Mouse (Mus musculus) frontal cortex, postnatal 14 days (tissue): Measurements from ENCODE around the gene Srd5a3.

Source experiments
- DNase-seq, 2 experiments: peaks; one replicate each; pipeline ENCODE4 v3.0.0; 2022; ENCODE audit warnings: low spot score in 2 of 2

Srd5a3 gene

GRCm38 (mm10) chr5:76190609-76191008 lies 50.5 kb downstream of the Srd5a3 start:
- DNase-seq: no peak

DNA sequence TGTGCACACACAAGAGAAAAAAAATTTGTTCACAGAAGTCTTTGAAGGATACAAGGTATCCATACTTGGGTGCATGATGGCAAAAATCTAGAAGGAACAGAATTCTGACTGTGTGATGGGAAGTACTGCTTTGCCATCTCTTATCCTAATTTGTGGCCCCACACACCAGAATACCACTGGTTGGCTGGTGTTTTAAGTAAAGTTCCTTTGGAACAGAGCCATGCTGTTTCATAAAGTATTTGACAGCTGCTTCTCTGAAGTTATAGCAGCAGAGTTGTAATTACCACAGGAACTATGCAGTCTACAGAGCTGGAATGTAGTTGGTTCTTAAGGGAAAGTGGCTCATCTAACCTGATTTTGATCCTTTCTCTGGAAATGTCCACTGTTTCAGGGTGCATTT lies 53.0 kb downstream of the Srd5a3 start:
- no peak for DNase-seq

DNA sequence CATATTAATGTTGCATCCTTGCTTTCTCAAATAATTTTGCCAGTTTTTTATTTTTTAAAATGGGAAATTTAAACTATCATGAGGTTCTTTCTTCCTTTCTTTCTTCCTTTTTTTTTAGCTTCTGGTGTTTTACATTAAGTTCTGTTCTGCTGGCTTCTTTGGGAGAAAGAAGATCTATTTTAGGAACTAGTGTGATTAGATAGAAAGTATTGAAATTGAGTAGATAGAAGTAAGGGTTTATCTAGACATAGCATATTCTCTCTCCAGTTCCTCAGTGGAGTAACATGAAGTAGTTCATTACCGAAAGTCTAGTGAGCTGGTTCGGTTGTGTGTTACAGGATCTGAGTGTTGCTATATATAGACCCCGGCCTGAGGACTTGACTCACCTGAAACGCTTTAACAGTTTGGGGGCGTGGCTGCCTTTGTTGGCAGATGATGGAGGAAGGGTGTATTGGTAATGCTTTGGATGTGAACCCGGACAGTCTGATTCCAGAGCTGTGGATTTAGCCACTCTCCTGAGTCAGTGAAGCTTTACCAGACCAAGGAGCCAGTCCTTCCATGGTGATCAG lies 54.4 kb downstream of the Srd5a3 start:
- no peak for DNase-seq

DNA sequence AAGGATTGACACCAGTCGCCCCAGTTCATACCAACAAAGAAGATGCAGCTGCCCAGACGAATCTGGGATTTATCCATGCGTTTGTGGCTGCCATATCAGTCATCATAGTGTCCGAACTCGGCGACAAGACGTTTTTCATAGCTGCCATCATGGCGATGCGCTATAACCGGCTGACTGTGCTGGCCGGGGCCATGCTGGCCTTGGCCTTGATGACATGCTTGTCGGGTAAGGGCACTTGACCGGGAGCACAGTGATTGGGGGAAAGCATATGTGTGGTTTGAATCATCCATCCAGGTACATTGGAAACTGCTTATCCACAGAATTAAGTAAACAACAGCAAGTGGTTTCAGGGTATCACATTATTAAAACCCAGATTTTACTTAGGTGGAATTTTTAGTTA lies 59.3 kb downstream of the Srd5a3 start:
- DNase-seq: no peak

DNA sequence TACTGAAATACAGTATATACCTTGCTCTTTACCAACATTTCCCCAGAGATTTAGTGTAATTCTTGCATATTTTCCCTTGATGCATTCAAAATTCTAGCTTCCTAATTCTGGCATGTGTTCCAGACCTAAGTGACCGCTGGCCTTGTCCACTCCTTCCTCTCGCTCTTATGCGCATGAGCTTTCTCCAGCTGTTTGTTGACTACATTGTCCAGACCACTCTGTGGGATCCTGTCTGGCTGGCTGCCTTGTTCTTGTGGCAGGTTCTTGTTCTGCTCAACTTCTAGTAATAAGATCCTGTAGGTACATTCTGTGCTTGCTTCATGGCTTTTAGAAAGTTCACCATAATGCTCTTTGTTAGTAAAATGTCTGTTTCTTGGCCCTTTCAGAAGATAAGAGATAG lies 63.1 kb downstream of the Srd5a3 start:
- DNase-seq: no peak
